In genomic region chr16:96187619-96188018, GRCm38 (mm10) we compare ENCODE assay signal across 28 mouse cellular contexts. TPM values are rescaled to one million over a fixed set of nuclear protein-coding genes. Genes with fewer than 3 reads are reported as not detected.
"Had no signal": no experiment of that assay in that cellular context is flagged by ENCODE, and none has a peak within 500 bp of the region (broad histone marks: within the 10 kb centered on the region; RNA-seq: fewer than 3 reads in every experiment).

No protein-coding gene starts in this region.

- H3K9ac ChIP-seq: heart, embryonic 13.5 days; heart, embryonic 15.5 days; hindbrain, embryonic 13.5 days; hindbrain, embryonic 15.5 days; limb, embryonic 12.5 days; liver, embryonic 13.5 days; liver, embryonic 15.5 days; liver, postnatal 0 days had no signal

- DNase-seq: gastrocnemius, postnatal 14 days; gastrocnemius, postnatal 36 days; heart, adult 11 months; heart, adult 2 months; heart, postnatal 14 days; heart, postnatal 36 days; kidney, adult 11 months; kidney, adult 2 months; kidney, postnatal 10 days; kidney, postnatal 25 days; kidney, postnatal 4 days; liver; liver, embryonic 13.5 days; liver, postnatal 0 days had no signal

- ATAC-seq: hindbrain, postnatal 0 days; intestine, embryonic 16.5 days; liver, postnatal 0 days had no signal

- H3K4me3 ChIP-seq: heart, adult 2 months; heart, embryonic 13.5 days; heart, embryonic 15.5 days; hindbrain, embryonic 13.5 days; hindbrain, embryonic 15.5 days; layer of hippocampus, adult 2 months; left cerebral cortex, adult 2 months; limb, embryonic 10.5 days; limb, embryonic 12.5 days; liver, embryonic 13.5 days; liver, embryonic 15.5 days had no signal

- H3K27ac ChIP-seq: heart, adult 2 months; heart, embryonic 13.5 days; heart, embryonic 15.5 days; hindbrain, embryonic 13.5 days; hindbrain, embryonic 15.5 days; hindbrain, postnatal 0 days; layer of hippocampus, adult 2 months; left cerebral cortex, adult 2 months; limb, embryonic 10.5 days; limb, embryonic 12.5 days; liver, embryonic 13.5 days; liver, embryonic 15.5 days had no signal

- H3K36me3 ChIP-seq: heart, embryonic 13.5 days; heart, embryonic 15.5 days; hindbrain, embryonic 13.5 days; hindbrain, embryonic 15.5 days; limb, embryonic 10.5 days; limb, embryonic 12.5 days; liver, embryonic 13.5 days; liver, embryonic 15.5 days had no signal

- H3K27me3 ChIP-seq: heart, embryonic 15.5 days; hindbrain, embryonic 13.5 days; hindbrain, embryonic 15.5 days had no signal

- H3K9me3 ChIP-seq: heart, embryonic 13.5 days; heart, embryonic 15.5 days; hindbrain, embryonic 13.5 days; hindbrain, embryonic 15.5 days; limb, embryonic 10.5 days; liver, embryonic 13.5 days; liver, embryonic 15.5 days had no signal

- H3K4me2 ChIP-seq: heart, embryonic 11.5 days; heart, embryonic 13.5 days; heart, embryonic 15.5 days; hindbrain, embryonic 13.5 days; hindbrain, embryonic 15.5 days; limb, embryonic 12.5 days; liver, embryonic 11.5 days; liver, embryonic 13.5 days; liver, embryonic 15.5 days had no signal

RNA-seq across cellular contexts. Expression of gene Sh3bgr, which starts 12.6 kb away (rescaled TPM):
- polyA plus RNA-seq: liver, postnatal 0 days had no signal

RNA-seq across cellular contexts. Expression of gene B3galt5, which starts 48.0 kb away (rescaled TPM):
- polyA plus RNA-seq: heart, adult 2 months; heart, postnatal 0 days; liver, postnatal 0 days had no signal
